Mouse (Mus musculus): Measurements from ENCODE around the gene Glis1. TPM values are rescaled to one million over a fixed set of nuclear protein-coding genes. Genes with fewer than 3 reads are reported as not detected.

The Glis1 gene
- polyA plus RNA-seq, 1 experiment, result 2.8 TPM

DNA sequence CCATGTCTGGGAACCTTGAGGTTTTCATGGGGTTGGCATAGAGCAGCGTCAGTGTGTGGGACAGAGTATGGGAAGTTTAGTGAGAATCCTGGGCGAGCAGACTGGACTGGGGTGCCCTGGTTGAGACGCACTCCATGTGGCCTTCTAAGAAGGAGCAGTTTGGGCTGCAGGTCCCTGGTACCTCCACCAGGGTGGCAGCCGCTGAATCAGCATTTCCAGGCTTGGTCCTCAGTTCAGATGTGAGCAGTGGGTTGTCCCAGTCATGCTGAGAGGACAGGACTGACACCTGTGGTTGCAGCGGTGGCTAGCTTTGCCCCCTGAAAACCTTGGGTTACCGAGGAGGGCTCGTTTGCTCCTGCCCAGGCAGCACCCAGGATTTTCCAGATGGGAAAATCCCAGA, 33.4 kb downstream of the Glis1 start:
- no peaks in the 10 kb centered on the region for H3K4me1 ChIP-seq (ENCODE audit: control insufficient read depth, insufficient read depth, low read length)
- no peaks in the 10 kb centered on the region for H3K36me3 ChIP-seq (ENCODE audit: control insufficient read depth, insufficient read depth, low read length)
- TF ChIP-seq POLR2A (IDR thresholded peaks at IDR 0.05; ENCODE audit: control insufficient read depth, low read depth, low read length) (no peak), CTCF (IDR thresholded peaks at IDR 0.05; ENCODE audit: control insufficient read depth, insufficient read depth, insufficient replicate concordance, low read depth, low read length) (no peak)
- H3K27me3 ChIP-seq (ENCODE audit: control insufficient read depth, insufficient read depth, low read length), result no peaks in the 10 kb centered on the region
- no peak overlapping the region for H3K4me3 ChIP-seq (ENCODE audit: control insufficient read depth, low read depth, low read length)
- H3K27ac ChIP-seq (ENCODE audit: control insufficient read depth, insufficient read depth, low read depth, low read length), result no peak overlapping the region

GRCm38 (mm10) chr4:107468264-107468663, 33.9 kb downstream of the Glis1 start:
- Histone ChIP-seq H3K4me1 (ENCODE audit: control insufficient read depth, insufficient read depth, low read length) (no peaks in the 10 kb centered on the region), H3K27ac (ENCODE audit: control insufficient read depth, insufficient read depth, low read depth, low read length) (no peak overlapping the region)

DNA sequence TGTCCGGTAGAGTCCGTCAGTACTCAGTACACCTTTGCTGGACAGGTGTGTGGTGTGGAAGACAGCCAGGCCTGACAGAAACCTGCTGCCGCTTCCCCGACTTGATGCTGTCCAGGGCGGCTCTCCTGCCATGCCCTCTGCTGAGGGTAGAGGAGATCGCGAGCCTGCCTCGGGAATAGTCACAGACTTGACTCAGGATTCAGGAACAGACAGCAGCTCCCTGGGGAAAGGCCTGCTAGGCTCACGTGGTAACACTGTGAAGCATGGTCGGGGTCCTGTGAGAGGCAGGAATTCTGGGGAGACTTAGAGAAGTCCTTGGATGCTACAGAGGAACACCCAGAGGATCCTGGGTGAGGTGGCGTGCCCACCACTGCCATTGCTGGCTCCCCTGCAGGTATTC, 34.4 kb downstream of the Glis1 start:
- H3K36me3 ChIP-seq (ENCODE audit: control insufficient read depth, insufficient read depth, low read length), result no peaks in the 10 kb centered on the region
- H3K27me3 ChIP-seq (ENCODE audit: control insufficient read depth, insufficient read depth, low read length), result no peaks in the 10 kb centered on the region
- no peak overlapping the region for H3K27ac ChIP-seq (ENCODE audit: control insufficient read depth, insufficient read depth, low read depth, low read length)
- no peak overlapping the region for H3K4me3 ChIP-seq (ENCODE audit: control insufficient read depth, low read depth, low read length)
- H3K4me1 ChIP-seq (ENCODE audit: control insufficient read depth, insufficient read depth, low read length), result no peaks in the 10 kb centered on the region
- no peak for TF ChIP-seq CTCF (IDR thresholded peaks at IDR 0.05; ENCODE audit: control insufficient read depth, insufficient read depth, insufficient replicate concordance, low read depth, low read length)
- TF ChIP-seq POLR2A (IDR thresholded peaks at IDR 0.05; ENCODE audit: control insufficient read depth, low read depth, low read length), result no peak

More at GRCm38 (mm10) chr4:107468264-107468663, 33.9 kb downstream of the Glis1 start:
- TF ChIP-seq CTCF (IDR thresholded peaks at IDR 0.05; ENCODE audit: control insufficient read depth, insufficient read depth, insufficient replicate concordance, low read depth, low read length) (no peak), POLR2A (IDR thresholded peaks at IDR 0.05; ENCODE audit: control insufficient read depth, low read depth, low read length) (no peak)
- Histone ChIP-seq H3K4me3 (ENCODE audit: control insufficient read depth, low read depth, low read length) (no peak overlapping the region), H3K36me3 (ENCODE audit: control insufficient read depth, insufficient read depth, low read length) (no peaks in the 10 kb centered on the region), H3K27me3 (ENCODE audit: control insufficient read depth, insufficient read depth, low read length) (no peaks in the 10 kb centered on the region)

- no peak overlapping the region for H3K27ac ChIP-seq (ENCODE audit: control insufficient read depth, insufficient read depth, low read depth, low read length)
- TF ChIP-seq POLR2A (IDR thresholded peaks at IDR 0.05; ENCODE audit: control insufficient read depth, low read depth, low read length), result no peak
- TF ChIP-seq CTCF (IDR thresholded peaks at IDR 0.05; ENCODE audit: control insufficient read depth, insufficient read depth, insufficient replicate concordance, low read depth, low read length), result no peak
- no peaks in the 10 kb centered on the region for H3K36me3 ChIP-seq (ENCODE audit: control insufficient read depth, insufficient read depth, low read length)
- H3K4me1 ChIP-seq (ENCODE audit: control insufficient read depth, insufficient read depth, low read length), result no peaks in the 10 kb centered on the region
- H3K4me3 ChIP-seq (ENCODE audit: control insufficient read depth, low read depth, low read length), result no peak overlapping the region
- no peaks in the 10 kb centered on the region for H3K27me3 ChIP-seq (ENCODE audit: control insufficient read depth, insufficient read depth, low read length)
Observed at GRCm38 (mm10) chr4:107476266-107476665, 41.9 kb downstream of the Glis1 start.

GRCm38 (mm10) chr4:107479015-107479414, 44.6 kb downstream of the Glis1 start:
- H3K27ac ChIP-seq (ENCODE audit: control insufficient read depth, insufficient read depth, low read depth, low read length), result no peak overlapping the region
- no peaks in the 10 kb centered on the region for H3K36me3 ChIP-seq (ENCODE audit: control insufficient read depth, insufficient read depth, low read length)
- H3K4me3 ChIP-seq (ENCODE audit: control insufficient read depth, low read depth, low read length), result no peak overlapping the region
- TF ChIP-seq CTCF (IDR thresholded peaks at IDR 0.05; ENCODE audit: control insufficient read depth, insufficient read depth, insufficient replicate concordance, low read depth, low read length) (no peak), POLR2A (IDR thresholded peaks at IDR 0.05; ENCODE audit: control insufficient read depth, low read depth, low read length) (no peak)
- H3K27me3 ChIP-seq (ENCODE audit: control insufficient read depth, insufficient read depth, low read length), result no peaks in the 10 kb centered on the region
- no peaks in the 10 kb centered on the region for H3K4me1 ChIP-seq (ENCODE audit: control insufficient read depth, insufficient read depth, low read length)

DNA sequence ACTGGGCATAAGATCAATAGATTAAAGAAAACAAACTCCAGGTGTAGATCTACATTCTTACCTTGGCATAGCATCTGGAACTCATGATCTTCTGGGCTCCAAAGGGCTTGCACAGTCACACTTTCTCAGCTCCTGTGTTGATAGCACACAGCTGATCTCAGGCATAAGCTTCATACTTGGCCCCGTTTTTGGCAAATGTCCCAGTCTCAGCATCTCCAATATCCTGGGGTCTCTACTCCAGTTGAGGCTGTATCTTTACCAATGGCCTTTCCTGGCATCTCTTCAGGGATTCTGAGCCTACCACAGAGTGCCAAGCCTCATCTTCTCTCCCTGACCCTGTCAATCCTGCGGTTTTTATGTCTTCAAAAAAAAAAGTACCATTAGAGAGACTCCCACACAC, 48.1 kb downstream of the Glis1 start:
- Histone ChIP-seq H3K4me3 (ENCODE audit: control insufficient read depth, low read depth, low read length) (no peak overlapping the region), H3K27me3 (ENCODE audit: control insufficient read depth, insufficient read depth, low read length) (no peaks in the 10 kb centered on the region)

GRCm38 (mm10) chr4:107483556-107484220, 49.3 kb downstream of the Glis1 start:
- H3K4me3 ChIP-seq (ENCODE audit: control insufficient read depth, low read depth, low read length), result no peak overlapping the region
- no peaks in the 10 kb centered on the region for H3K36me3 ChIP-seq (ENCODE audit: control insufficient read depth, insufficient read depth, low read length)
- no peaks in the 10 kb centered on the region for H3K27me3 ChIP-seq (ENCODE audit: control insufficient read depth, insufficient read depth, low read length)
- H3K27ac ChIP-seq (ENCODE audit: control insufficient read depth, insufficient read depth, low read depth, low read length), result no peak overlapping the region
- TF ChIP-seq POLR2A (IDR thresholded peaks at IDR 0.05; ENCODE audit: control insufficient read depth, low read depth, low read length) (no peak), CTCF (IDR thresholded peaks at IDR 0.05; ENCODE audit: control insufficient read depth, insufficient read depth, insufficient replicate concordance, low read depth, low read length) (no peak)
- no peaks in the 10 kb centered on the region for H3K4me1 ChIP-seq (ENCODE audit: control insufficient read depth, insufficient read depth, low read length)

More for the DNA sequence above, 48.1 kb downstream of the Glis1 start:
- Histone ChIP-seq H3K27ac (ENCODE audit: control insufficient read depth, insufficient read depth, low read depth, low read length) (no peak overlapping the region), H3K4me1 (ENCODE audit: control insufficient read depth, insufficient read depth, low read length) (no peaks in the 10 kb centered on the region), H3K36me3 (ENCODE audit: control insufficient read depth, insufficient read depth, low read length) (no peaks in the 10 kb centered on the region)
- TF ChIP-seq CTCF (IDR thresholded peaks at IDR 0.05; ENCODE audit: control insufficient read depth, insufficient read depth, insufficient replicate concordance, low read depth, low read length) (no peak), POLR2A (IDR thresholded peaks at IDR 0.05; ENCODE audit: control insufficient read depth, low read depth, low read length) (no peak)

Measured in testis, adult 2 months (tissue).